Mouse (Mus musculus): Measurements from ENCODE around the gene Oscp1. TPM values are rescaled to one million over a fixed set of nuclear protein-coding genes. Genes with fewer than 3 reads are reported as not detected.

Gene Oscp1
- polyA plus RNA-seq, 1 experiment from 2014 or later, result 3.0 TPM

DNA sequence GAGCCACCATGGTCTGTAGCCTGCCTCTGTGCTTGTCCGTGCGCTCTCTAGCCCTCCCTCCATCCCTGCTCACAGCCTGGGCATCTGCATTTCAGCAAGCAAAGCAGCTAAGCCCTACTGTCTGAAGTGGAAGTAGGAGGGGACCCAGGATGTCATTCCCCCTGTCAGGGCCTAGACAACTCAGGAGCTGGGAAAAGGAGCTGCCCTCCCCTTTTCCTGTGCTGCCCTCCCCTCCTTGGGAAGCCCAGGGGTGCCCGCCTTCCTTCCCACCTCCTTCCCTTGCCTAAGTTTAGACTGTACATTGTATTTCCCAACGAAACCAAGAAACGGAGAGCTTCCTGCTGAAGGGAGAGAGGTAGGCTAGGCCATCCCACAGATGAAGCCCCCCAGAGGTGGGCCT, 82.7 kb downstream of the Oscp1 start:
- peak; percentile 31; the same call in 1 of the 2 replicates for ATAC-seq

More for the DNA sequence above, 82.7 kb downstream of the Oscp1 start:
- H3K4me1 ChIP-seq, result peaks cover 6% of the 10 kb centered on the region
- 0 out of 2 replicates have a peak, but pooled peaks cover 6% of the 10 kb centered on the region for H3K27me3 ChIP-seq (replicated peaks)
- 64% methylated on average over 5 of the region's 5 CpGs for WGBS (ENCODE audit: insufficient replicate concordance)
- H3K9me3 ChIP-seq (replicated peaks), result no peaks in the 10 kb centered on the region
- no peak overlapping the region for H3K4me2 ChIP-seq
- H3K36me3 ChIP-seq, result peaks cover 41% of the 10 kb centered on the region
- H3K9ac ChIP-seq, result no peak overlapping the region
- no peak overlapping the region; the same call in 1 of the 2 replicates for H3K27ac ChIP-seq
- no peak overlapping the region for H3K4me3 ChIP-seq

Other genes with a start within 250 kb of the Oscp1 start
- gene Csf3r, start 34.0 kb upstream of the Oscp1 start, polyA plus RNA-seq (2016; fragmentation: Nextera tagmentation; extraction: Ambion mirVana), result 2.8 TPM in 2 replicates
- 128 and 138 TPM in 2 replicates for gene Mrps15, start 11.6 kb upstream of the Oscp1 start, polyA plus RNA-seq (2016; fragmentation: Nextera tagmentation; extraction: Ambion mirVana)
- 34.5 and 36.7 TPM in 2 replicates for gene Lsm10, start 38.1 kb downstream of the Oscp1 start, polyA plus RNA-seq (2016; fragmentation: Nextera tagmentation; extraction: Ambion mirVana)
- 22.4 and 23.0 TPM in 2 replicates for gene Stk40, start 45.4 kb downstream of the Oscp1 start, polyA plus RNA-seq (2016; fragmentation: Nextera tagmentation; extraction: Ambion mirVana)
- 19.3 and 19.5 TPM in 2 replicates for gene Eva1b, start 89.2 kb downstream of the Oscp1 start, polyA plus RNA-seq (2016; fragmentation: Nextera tagmentation; extraction: Ambion mirVana)
- gene Sh3d21, start 104.9 kb downstream of the Oscp1 start, polyA plus RNA-seq (2016; fragmentation: Nextera tagmentation; extraction: Ambion mirVana), result 1.3 and 1.6 TPM in 2 replicates
- gene Thrap3, start 144.2 kb downstream of the Oscp1 start, polyA plus RNA-seq (2016; fragmentation: Nextera tagmentation; extraction: Ambion mirVana), result 162 and 163 TPM in 2 replicates
- 20.9 and 23.3 TPM in 2 replicates for gene Map7d1, start 197.8 kb downstream of the Oscp1 start, polyA plus RNA-seq (2016; fragmentation: Nextera tagmentation; extraction: Ambion mirVana)
- 43.7 and 44.0 TPM in 2 replicates for gene Trappc3, start 203.8 kb downstream of the Oscp1 start, polyA plus RNA-seq (2016; fragmentation: Nextera tagmentation; extraction: Ambion mirVana)
- gene Col8a2, start 228.2 kb downstream of the Oscp1 start, polyA plus RNA-seq (2016; fragmentation: Nextera tagmentation; extraction: Ambion mirVana), result 1.8 and 2.3 TPM in 2 replicates

Measured in liver, embryonic 12.5 days (tissue).